Mouse (Mus musculus): ENCODE results near the gene Aacs.

GRCm38 (mm10) chr5:125526464-125526863, 50.9 kb downstream of the Aacs start:
- TF ChIP-seq CTCF (IDR thresholded peaks at IDR 0.05 in 2 of 3, conservative IDR thresholded peaks at IDR 0.05 in 1 of 3; ENCODE audit: control insufficient read depth in 1 of 3, insufficient read depth in 1 of 3, low read depth in 2 of 3, low read length in 3 of 3, poor library complexity in 1 of 3, severe bottlenecking in 1 of 3) = peak; percentile 50 to 64 (median 60)
- no peak for TF ChIP-seq GATA1 (IDR thresholded peaks at IDR 0.05; ENCODE audit: low read depth, low read length)
- no peak for TF ChIP-seq POLR2AphosphoS5 (IDR thresholded peaks at IDR 0.05; ENCODE audit: borderline replicate concordance, low read depth, low read length)
- no peak for TF ChIP-seq POLR2A (IDR thresholded peaks at IDR 0.05; ENCODE audit: control insufficient read depth in 1 of 2, insufficient read depth in 1 of 2, low read depth in 1 of 2, low read length in 2 of 2, poor library complexity in 1 of 2)
- no peak for TF ChIP-seq CHD2 (IDR thresholded peaks at IDR 0.05; ENCODE audit: low read length)
- TF ChIP-seq CHD1 (IDR thresholded peaks at IDR 0.05; ENCODE audit: low read depth, low read length) = no peak
- TF ChIP-seq TCF12 (IDR thresholded peaks at IDR 0.05; ENCODE audit: low read depth, low read length) = no peak
